Mouse (Mus musculus) kidney, adult 2 months (tissue): Measurements from ENCODE around the gene Mettl1. TPM values are rescaled to one million over a fixed set of nuclear protein-coding genes. Genes with fewer than 3 reads are reported as not detected.
A peak's percentile ranks its signal among the peaks of the same experiment; 100 is the strongest.
"Not testable (repeated sequence)": the region's sequence is repeated elsewhere in the genome, so short reads cannot be mapped to it uniquely, and the experiment has no call there.

Experiments
- DNase-seq: peaks from one replicate; pipeline ENCODE4 v3.0.0; 2021
- H3K27ac ChIP-seq: fragments of 200-500 bp; 2 replicates; pipeline ENCODE4 v1.5.1; 2012; ENCODE audit warnings: low read depth, low read length, control low read depth, inconsistent platforms; ENCODE audit not compliant: insufficient read depth
- H3K27me3 ChIP-seq: fragments of 200-500 bp; replicated peaks from 2 replicates; pipeline ENCODE4 v1.6.1; 2012; ENCODE audit warnings: mild to moderate bottlenecking, moderate library complexity, low read length, inconsistent platforms; ENCODE audit not compliant: control insufficient read depth, insufficient read depth
- H3K36me3 ChIP-seq: fragments of 200-500 bp; 2 replicates; pipeline ENCODE4 v1.6.1; 2012; ENCODE audit warnings: mild to moderate bottlenecking, moderate library complexity, low read length, inconsistent platforms; ENCODE audit not compliant: control insufficient read depth, insufficient read depth
- H3K4me1 ChIP-seq: fragments of 200-500 bp; 2 replicates; pipeline ENCODE4 v1.6.1; 2011; ENCODE audit warnings: low read length; ENCODE audit not compliant: control insufficient read depth, insufficient read depth
- H3K4me3 ChIP-seq: fragments of 200-500 bp; 2 replicates; pipeline ENCODE4 v1.5.1; 2011; ENCODE audit warnings: mild to moderate bottlenecking, low read depth, low read length, control low read depth; ENCODE audit not compliant: insufficient read depth
- CTCF ChIP-seq: fragments of 200-500 bp; conservative IDR thresholded peaks from 2 replicates; pipeline ENCODE4 v1.5.1; 2011; ENCODE audit warnings: low read depth, mild to moderate bottlenecking, control low read depth, low read length, moderate library complexity, mixed read lengths; ENCODE audit not compliant: insufficient read depth, insufficient read length
- POLR2A ChIP-seq: fragments of 200-500 bp; IDR thresholded peaks from one replicate; pipeline ENCODE4 v1.6.1; 2011; ENCODE audit warnings: low read depth, low read length, control low read depth
- WGBS: fragments of 180-500 bp; shearing (Covaris S2); methylation state at CpG from one replicate; pipeline ENCODE4 v1.1.7; 2018; 5-methylcytosine and 5-hydroxymethylcytosine counted together
- polyA plus RNA-seq: library from polyadenylated mRNA; depleted of rRNA; stranded (reverse); fragments of >200 nt; gene quantifications from 2 replicates; pipeline ENCODE4 v1.2.3, GENCODE M21; 2012

The Mettl1 gene
- polyA plus RNA-seq, 1 experiment: 27.5 TPM

- Histone ChIP-seq H3K4me3 (peak overlapping the region; percentile 86), H3K4me1 (no peaks in the 10 kb centered on the region; the same call in 1 of the 2 replicates), H3K27ac (peak overlapping the region; percentile 71), H3K27me3 (no peaks in the 10 kb centered on the region), H3K36me3 (peaks cover 1% of the 10 kb centered on the region)
- DNase-seq: no peak
- 3% methylated on average over 30 of the region's 30 CpGs for WGBS
- TF ChIP-seq CTCF (no peak), POLR2A (no peak)
Observed at GRCm38 (mm10) chr10:127069281-127070189, 28.3 kb downstream of the Mettl1 start.

GRCm38 (mm10) chr10:127070190-127071121 is 29.2 kb downstream of the Mettl1 start, which contains the start of gene Tspan31:
Tspan31 (minus strand) TSS chr10:127070264.
- peak within 1 kb of the TSS; percentile 71 for H3K27ac ChIP-seq
- H3K36me3 ChIP-seq: peaks cover 1% of the 10 kb centered on the region
- peak; percentile 98 for DNase-seq
- H3K4me3 ChIP-seq: peak within 1 kb of the TSS; percentile 86
- WGBS: under 1% methylated on average over 36 of the region's 36 CpGs
- no peaks in the 10 kb centered on the region for H3K27me3 ChIP-seq
- no peak for TF ChIP-seq CTCF
- TF ChIP-seq POLR2A: peak; percentile 48
- no peaks in the 10 kb centered on the region; the same call in 1 of the 2 replicates for H3K4me1 ChIP-seq

GRCm38 (mm10) chr10:127071203-127071602 is 30.0 kb downstream of the Mettl1 start:
- Histone ChIP-seq H3K4me1 (no peaks in the 10 kb centered on the region; the same call in 1 of the 2 replicates), H3K4me3 (no peak overlapping the region), H3K36me3 (no peaks in the 10 kb centered on the region; the same call in none of the 2 replicates), H3K27ac (no peak overlapping the region), H3K27me3 (no peaks in the 10 kb centered on the region)
- TF ChIP-seq POLR2A (no peak), CTCF (no peak)
- WGBS: 70% methylated on average over 9 of the region's 9 CpGs
- DNase-seq: no peak

GRCm38 (mm10) chr10:127072270-127072669 is 31.1 kb downstream of the Mettl1 start:
- H3K27ac ChIP-seq, H3K36me3 ChIP-seq, H3K27me3 ChIP-seq, H3K4me1 ChIP-seq, DNase-seq, H3K4me3 ChIP-seq: not testable (repeated sequence)
- 77% methylated on average over 4 of the region's 4 CpGs for WGBS

- not testable (repeated sequence) for DNase-seq, H3K4me3 ChIP-seq, H3K4me1 ChIP-seq, H3K27ac ChIP-seq, H3K36me3 ChIP-seq, H3K27me3 ChIP-seq
- WGBS: 69% methylated on average over 2 of the region's 2 CpGs
Observed at GRCm38 (mm10) chr10:127072969-127073368, 31.8 kb downstream of the Mettl1 start.

- WGBS: 83% methylated on average over 1 of the region's 1 CpGs
- no peaks in the 10 kb centered on the region for H3K36me3 ChIP-seq
- TF ChIP-seq CTCF (no peak), POLR2A (no peak)
- H3K4me3 ChIP-seq: no peak overlapping the region
- DNase-seq: no peak
- peaks cover 2% of the 10 kb centered on the region; the same call in 1 of the 2 replicates for H3K4me1 ChIP-seq
- H3K27ac ChIP-seq: no peak overlapping the region
- H3K27me3 ChIP-seq: 0 out of 2 replicates have a peak, but pooled peaks cover 2% of the 10 kb centered on the region
Observed at GRCm38 (mm10) chr10:127073981-127074380, 32.8 kb downstream of the Mettl1 start.

GRCm38 (mm10) chr10:127075080-127075479 is 33.9 kb downstream of the Mettl1 start, which contains the start of gene Agap2:
Agap2 (plus strand) TSS chr10:127075284.
- H3K27me3 ChIP-seq: peaks cover 5% of the 10 kb centered on the region
- TF ChIP-seq CTCF: no peak
- TF ChIP-seq POLR2A: no peak
- H3K27ac ChIP-seq: no peak within 1 kb of the TSS
- WGBS: 60% methylated on average over 9 of the region's 9 CpGs
- no peak within 1 kb of the TSS for H3K4me3 ChIP-seq
- no peaks in the 10 kb centered on the region for H3K36me3 ChIP-seq
- DNase-seq: no peak
- 0 out of 2 replicates have a peak, but pooled peaks cover 2% of the 10 kb centered on the region for H3K4me1 ChIP-seq
